Mouse (Mus musculus): ENCODE measurements around the gene Unc93a2. TPM values are rescaled to one million over a fixed set of nuclear protein-coding genes. Genes with fewer than 3 reads are reported as not detected.
"Not testable (repeated sequence)": the region's sequence is repeated elsewhere in the genome, so short reads cannot be mapped to it uniquely, and the experiment has no call there.

The Unc93a2 gene
- total RNA-seq, 2 experiments from 2014 or later, result not detected

GRCm38 (mm10) chr17:7376951-7377700, 8.1 kb downstream of the Unc93a2 start:
- 0 out of 2 replicates have a peak, but pooled peaks have one; percentile 15 for ATAC-seq (replicated peaks; ENCODE audit: poor library complexity, severe bottlenecking)

- not testable (repeated sequence) for ATAC-seq (replicated peaks; ENCODE audit: poor library complexity, severe bottlenecking)
Measured at GRCm38 (mm10) chr17:7371879-7372278, 13.4 kb downstream of the Unc93a2 start, which contains the start of gene Gm49630. Gene Gm49630, minus strand, starts transcription at chr17:7371979.

GRCm38 (mm10) chr17:7369401-7369800, 15.9 kb downstream of the Unc93a2 start:
- not testable (repeated sequence) for ATAC-seq (replicated peaks; ENCODE audit: poor library complexity, severe bottlenecking)

- ATAC-seq (replicated peaks; ENCODE audit: poor library complexity, severe bottlenecking), result not testable (repeated sequence)
Measured at GRCm38 (mm10) chr17:7366676-7367374, 18.4 kb downstream of the Unc93a2 start.

GRCm38 (mm10) chr17:7366265-7366664, 19.0 kb downstream of the Unc93a2 start:
- ATAC-seq (replicated peaks; ENCODE audit: poor library complexity, severe bottlenecking), result not testable (repeated sequence)

- ATAC-seq (replicated peaks; ENCODE audit: poor library complexity, severe bottlenecking), result not testable (repeated sequence)
Measured at GRCm38 (mm10) chr17:7365615-7366014, 19.6 kb downstream of the Unc93a2 start.

GRCm38 (mm10) chr17:7360749-7361465, 24.4 kb downstream of the Unc93a2 start:
- ATAC-seq (replicated peaks; ENCODE audit: poor library complexity, severe bottlenecking), result not testable (repeated sequence)

GRCm38 (mm10) chr17:7359806-7360205, 25.5 kb downstream of the Unc93a2 start:
- ATAC-seq (replicated peaks; ENCODE audit: poor library complexity, severe bottlenecking), result not testable (repeated sequence)

- not testable (repeated sequence) for ATAC-seq (replicated peaks; ENCODE audit: poor library complexity, severe bottlenecking)
Measured at GRCm38 (mm10) chr17:7352596-7352995, 32.7 kb downstream of the Unc93a2 start, which contains the start of gene Ttll2. Gene Ttll2, minus strand, starts transcription at chr17:7352696.

GRCm38 (mm10) chr17:7348765-7349164, 36.5 kb downstream of the Unc93a2 start:
- not testable (repeated sequence) for ATAC-seq (replicated peaks; ENCODE audit: poor library complexity, severe bottlenecking)

- ATAC-seq (replicated peaks; ENCODE audit: poor library complexity, severe bottlenecking), result not testable (repeated sequence)
Measured at GRCm38 (mm10) chr17:7337381-7337780, 47.9 kb downstream of the Unc93a2 start.

- peak; percentile 62 for ATAC-seq (replicated peaks; ENCODE audit: poor library complexity, severe bottlenecking)
Measured at GRCm38 (mm10) chr17:7332745-7333144, 52.5 kb downstream of the Unc93a2 start.

- ATAC-seq (replicated peaks; ENCODE audit: poor library complexity, severe bottlenecking), result not testable (repeated sequence)
Measured at GRCm38 (mm10) chr17:7326415-7326814, 58.8 kb downstream of the Unc93a2 start.

GRCm38 (mm10) chr17:7324346-7324745, 60.9 kb downstream of the Unc93a2 start, which contains the start of gene Tcp10a:
Gene Tcp10a, plus strand, starts transcription at chr17:7324646.
- ATAC-seq (replicated peaks; ENCODE audit: poor library complexity, severe bottlenecking), result not testable (repeated sequence)

GRCm38 (mm10) chr17:7319789-7320188, 65.5 kb downstream of the Unc93a2 start:
- ATAC-seq (replicated peaks; ENCODE audit: poor library complexity, severe bottlenecking), result peak; percentile 13

GRCm38 (mm10) chr17:7315693-7316382, 69.4 kb downstream of the Unc93a2 start:
- peak; percentile 83 for ATAC-seq (replicated peaks; ENCODE audit: poor library complexity, severe bottlenecking)
